Mouse (Mus musculus): ENCODE data around the gene Sec11a.

GRCm38 (mm10) chr7:80986458-80987187 lies 39.0 kb upstream of the Sec11a start:
- TF ChIP-seq CTCF (IDR thresholded peaks at IDR 0.05; ENCODE audit: extremely low read depth, insufficient read depth, insufficient read length, insufficient replicate concordance) (no peak), POLR2A (IDR thresholded peaks at IDR 0.05; ENCODE audit: low read depth, low read length) (no peak)

Measured in spleen, adult 2 months (tissue).